Mouse (Mus musculus): ENCODE measurements at regions not wholly inside any gene's neighbourhood (a gene's known extent, or its start where the extent isn't known, plus 50 kb on each side); places are given as distances from the start of the nearest gene placed in this dataset.

GRCm38 (mm10) chr6:94772391-94772790, 72.4 kb upstream of the Lrig1 start:
- no peak for TF ChIP-seq CTCF (IDR thresholded peaks at IDR 0.05; ENCODE audit: insufficient read depth, low read length)
- TF ChIP-seq POLR2A (IDR thresholded peaks at IDR 0.05; ENCODE audit: borderline replicate concordance, extremely low read depth, low read depth, low read length) = no peak

All from lung, adult 2 months (tissue).